24 mouse cellular contexts compared by ENCODE assay signal in the genomic region with DNA sequence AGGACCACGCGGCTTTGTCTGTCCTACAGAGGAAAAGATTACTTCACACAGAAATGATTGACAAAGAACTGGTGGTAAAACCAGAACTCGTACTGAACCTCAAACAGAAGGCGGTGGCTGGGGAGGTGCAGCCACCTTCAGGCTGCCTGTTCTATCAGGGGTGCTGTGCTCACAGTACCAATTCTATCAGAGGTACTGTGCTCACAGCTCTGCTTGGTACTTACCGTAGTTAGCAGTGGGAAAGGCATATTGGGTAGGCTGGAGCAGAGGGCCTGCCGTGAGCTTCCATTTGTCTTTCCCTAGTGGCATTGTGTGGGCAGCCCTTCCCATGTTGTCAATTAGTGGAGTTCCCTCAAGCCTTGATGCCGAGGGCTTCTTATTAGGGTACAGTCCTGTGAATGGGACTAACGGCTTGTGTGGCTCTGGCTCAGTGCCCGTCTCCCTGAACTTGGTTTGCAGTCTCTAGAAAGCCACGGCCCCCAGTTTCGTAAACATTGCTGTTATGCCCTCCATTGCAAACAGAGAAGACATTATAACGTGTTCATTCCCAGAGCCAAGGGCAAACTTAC. TPM values are rescaled to one million over a fixed set of nuclear protein-coding genes. Genes with fewer than 3 reads are reported as not detected.
DNase-seq lines count a peak whose midpoint lies in the region; ATAC-seq and TF ChIP-seq lines count a peak whose summit lies in the region.
"Had no signal": no experiment of that assay in that cellular context is flagged by ENCODE, and none has a peak within 500 bp of the region (broad histone marks: within the 10 kb centered on the region; RNA-seq: fewer than 3 reads in every experiment).

No protein-coding gene starts in this region.

- H3K4me3 ChIP-seq in embryonic facial prominence, embryonic 14.5 days (ENCODE audit: low read depth, low read length), result no peak overlapping the region
- H3K4me3 ChIP-seq in embryonic facial prominence, embryonic 10.5 days, result no peak overlapping the region
- no peak overlapping the region for H3K4me3 ChIP-seq in heart, embryonic 11.5 days (ENCODE audit: low read depth, low read length)
- H3K4me3 ChIP-seq in bone marrow, adult 2 months (replicated peaks; ENCODE audit: control insufficient read depth, low read depth, low read length), result no peak overlapping the region
- H3K4me3 ChIP-seq: embryonic facial prominence, embryonic 13.5 days; heart, embryonic 10.5 days; heart, embryonic 15.5 days; hindbrain, embryonic 13.5 days had no signal

- H3K27ac ChIP-seq in embryonic facial prominence, embryonic 14.5 days (replicated peaks; ENCODE audit: low read depth, low read length), result no peak overlapping the region
- no peak overlapping the region for H3K27ac ChIP-seq in embryonic facial prominence, embryonic 10.5 days (replicated peaks)
- no peak overlapping the region for H3K27ac ChIP-seq in heart, embryonic 11.5 days (ENCODE audit: low read depth, low read length)
- peak overlapping the region; percentile 20; the same call in 1 of the 2 replicates for H3K27ac ChIP-seq in bone marrow, adult 2 months (ENCODE audit: control insufficient read depth, insufficient read depth, low read depth, low read length, poor library complexity)
- H3K27ac ChIP-seq: embryonic facial prominence, embryonic 13.5 days; heart, embryonic 10.5 days; heart, embryonic 15.5 days; hindbrain, embryonic 13.5 days; hindbrain, postnatal 0 days had no signal

- no peaks in the 10 kb centered on the region for H3K36me3 ChIP-seq in embryonic facial prominence, embryonic 14.5 days (ENCODE audit: control insufficient read depth, insufficient read depth, low read length)
- no peaks in the 10 kb centered on the region for H3K36me3 ChIP-seq in embryonic facial prominence, embryonic 10.5 days (replicated peaks)
- no peaks in the 10 kb centered on the region; the same call in 1 of the 2 replicates for H3K36me3 ChIP-seq in heart, embryonic 11.5 days (ENCODE audit: control insufficient read depth, insufficient read depth, low read length)
- H3K36me3 ChIP-seq: embryonic facial prominence, embryonic 13.5 days; heart, embryonic 10.5 days; hindbrain, embryonic 13.5 days had no signal

- WGBS in embryonic facial prominence, embryonic 14.5 days, result 84% methylated on average over 12 of the region's 12 CpGs
- 88% methylated on average over 12 of the region's 12 CpGs for WGBS in embryonic facial prominence, embryonic 10.5 days
- 85% methylated on average over 12 of the region's 12 CpGs for WGBS in heart, embryonic 11.5 days (ENCODE audit: insufficient replicate concordance)
- 37% methylated on average over 12 of the region's 12 CpGs for WGBS in bone marrow, adult 2 months

- H3K9ac ChIP-seq in embryonic facial prominence, embryonic 14.5 days (ENCODE audit: low read depth, low read length), result no peak overlapping the region
- no peak overlapping the region for H3K9ac ChIP-seq in heart, embryonic 11.5 days (ENCODE audit: low read depth, low read length)
- H3K9ac ChIP-seq: embryonic facial prominence, embryonic 13.5 days; heart, embryonic 15.5 days; hindbrain, embryonic 13.5 days had no signal

- no peaks in the 10 kb centered on the region for H3K4me1 ChIP-seq in embryonic facial prominence, embryonic 14.5 days (ENCODE audit: control insufficient read depth, insufficient read depth, low read length)
- H3K4me1 ChIP-seq in embryonic facial prominence, embryonic 10.5 days, result peaks cover 4% of the 10 kb centered on the region
- H3K4me1 ChIP-seq in heart, embryonic 11.5 days (ENCODE audit: control insufficient read depth, insufficient read depth, low read length), result no peaks in the 10 kb centered on the region
- peaks cover 1% of the 10 kb centered on the region; the same call in 1 of the 2 replicates for H3K4me1 ChIP-seq in bone marrow, adult 2 months (ENCODE audit: control insufficient read depth, insufficient read depth, low read length)
- H3K4me1 ChIP-seq: embryonic facial prominence, embryonic 13.5 days; heart, embryonic 15.5 days had no signal

- TF ChIP-seq CTCF in bone marrow, adult 2 months (IDR thresholded peaks at IDR 0.05; ENCODE audit: control insufficient read depth, insufficient read depth, low read length), result no peak

- no peak for TF ChIP-seq POLR2A in bone marrow, adult 2 months (IDR thresholded peaks at IDR 0.05; ENCODE audit: borderline replicate concordance, control insufficient read depth, low read depth, low read length)

- no peak overlapping the region for H3K4me2 ChIP-seq in embryonic facial prominence, embryonic 14.5 days (ENCODE audit: low read depth, low read length)
- H3K4me2 ChIP-seq in heart, embryonic 11.5 days, result no peak overlapping the region
- H3K4me2 ChIP-seq: embryonic facial prominence, embryonic 13.5 days; heart, embryonic 15.5 days; hindbrain, embryonic 13.5 days had no signal

- H3K27me3 ChIP-seq in embryonic facial prominence, embryonic 14.5 days (replicated peaks; ENCODE audit: control insufficient read depth, insufficient read depth, low read length), result no peaks in the 10 kb centered on the region
- H3K27me3 ChIP-seq in embryonic facial prominence, embryonic 10.5 days (replicated peaks; ENCODE audit: low read depth, poor library complexity, severe bottlenecking), result peaks cover 6% of the 10 kb centered on the region; the same call in 1 of the 2 replicates
- H3K27me3 ChIP-seq in heart, embryonic 11.5 days (ENCODE audit: control insufficient read depth, insufficient read depth, low read length), result no peaks in the 10 kb centered on the region
- H3K27me3 ChIP-seq: embryonic facial prominence, embryonic 13.5 days; heart, embryonic 15.5 days had no signal

- no peak for ATAC-seq in embryonic facial prominence, embryonic 14.5 days (ENCODE audit: low read depth)
- ATAC-seq in heart, embryonic 11.5 days (replicated peaks; ENCODE audit: insufficient number of reproducible peaks, low FRiP score, low TSS enrichment), result no peak
- peak; percentile 53; the same call in 1 of the 2 replicates for ATAC-seq in granulocyte monocyte progenitor cell, adult 5-6 weeks (replicated peaks; ENCODE audit: poor library complexity, severe bottlenecking)
- ATAC-seq: CD4-positive, CD25-positive, alpha-beta regulatory T cell, adult 4 months; hindbrain, postnatal 0 days had no signal

- H3K9me3 ChIP-seq in embryonic facial prominence, embryonic 14.5 days (ENCODE audit: control insufficient read depth, low read length), result no peaks in the 10 kb centered on the region
- H3K9me3 ChIP-seq in embryonic facial prominence, embryonic 10.5 days, result no peaks in the 10 kb centered on the region
- H3K9me3 ChIP-seq in heart, embryonic 11.5 days (replicated peaks; ENCODE audit: control insufficient read depth, low read length), result no peaks in the 10 kb centered on the region
- H3K9me3 ChIP-seq: embryonic facial prominence, embryonic 13.5 days; G1E; heart, embryonic 10.5 days; heart, embryonic 15.5 days; hindbrain, embryonic 13.5 days had no signal

- peak; percentile 11 for DNase-seq in embryonic facial prominence, embryonic 14.5 days (ENCODE audit: low spot score)
- no peak for DNase-seq in embryonic facial prominence, embryonic 10.5 days (ENCODE audit: low spot score)
- peak; percentile 81 for DNase-seq in heart, adult 11 months
- DNase-seq in gastrocnemius, postnatal 10 days, result no peak
- DNase-seq in right cerebral cortex, postnatal 25 days, result no peak
- DNase-seq: adrenal gland, adult 8-10 months; adrenal gland, postnatal 36 days; B cell, adult 2 months; cerebellum, adult 11-12 months; cerebellum, adult 9-10 months; cerebellum, postnatal 25 days; gastrocnemius, postnatal 25 days; heart, adult 18-20 months; heart, postnatal 14 days had no signal

RNA-seq across cellular contexts. Expression of gene Exoc6, which starts 19.1 kb away (rescaled TPM):
- polyA plus RNA-seq in embryonic facial prominence, embryonic 14.5 days (2014; fragmentation: Nextera tagmentation; extraction: Ambion mirVana), result 10.7 and 13.0 TPM in 2 replicates
- 7.5 and 8.5 TPM in 2 replicates for polyA plus RNA-seq in embryonic facial prominence, embryonic 10.5 days (2016; fragmentation: Nextera tagmentation; extraction: Ambion mirVana)
- polyA plus RNA-seq in heart, embryonic 11.5 days (2014; fragmentation: Nextera tagmentation; extraction: Ambion mirVana), result 22.3 TPM in 2 replicates
- polyA plus RNA-seq in bone marrow, adult 2 months (2011; ENCODE audit: insufficient read depth, insufficient read length, low replicate concordance, missing spikeins), result 21.7 and 27.8 TPM in 2 replicates
- total RNA-seq in granulocyte monocyte progenitor cell, adult 5-6 weeks (2014; fragmentation: Nextera tagmentation), result 36.4 and 44.3 TPM in 2 replicates
- total RNA-seq in granulocyte monocyte progenitor cell, adult 5-6 weeks (2017), result 73.0 and 73.8 TPM in 2 replicates
- 10 to 100 TPM; 44.6 to 46.1 TPM for total RNA-seq in gastrocnemius, postnatal 10 days (2021)

Comparison
In these comparisons a context has a peak if more than half of its experiments do, and no peak if none do; other contexts are left out.
1. DNase-seq: peak in embryonic facial prominence, embryonic 14.5 days (single experiment) and heart, adult 11 months (single experiment); none in embryonic facial prominence, embryonic 10.5 days (single experiment), gastrocnemius, postnatal 10 days (single experiment) and right cerebral cortex, postnatal 25 days (single experiment).